ENCODE assay signal across 28 mouse cellular contexts in the genomic region with DNA sequence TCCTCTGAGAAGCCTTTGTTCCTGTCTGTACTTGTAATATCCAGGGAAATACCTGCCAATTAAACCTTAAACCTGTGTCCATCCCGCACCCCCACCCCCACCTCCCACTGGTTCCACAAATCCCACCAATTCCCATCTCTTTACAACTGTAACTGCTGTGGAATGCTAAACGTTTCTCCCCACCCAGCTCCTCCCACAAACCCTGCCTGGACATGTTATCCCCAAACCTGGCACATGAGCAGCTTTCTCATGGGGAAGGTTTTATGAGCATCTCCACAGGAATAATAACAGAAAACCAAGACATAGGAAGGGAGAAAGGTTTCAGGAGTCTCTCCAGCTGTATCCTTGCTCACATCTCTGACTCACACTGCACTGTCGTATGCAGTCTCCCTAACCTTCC.
A peak's percentile ranks its signal among the peaks of the same experiment; 100 is the strongest.
DNase-seq lines count a peak whose midpoint lies in the region; ATAC-seq and TF ChIP-seq lines count a peak whose summit lies in the region.
"Had no signal": no experiment of that assay in that cellular context is flagged by ENCODE, and none has a peak within 500 bp of the region (broad histone marks: within the 10 kb centered on the region; RNA-seq: fewer than 3 reads in every experiment).

No protein-coding gene starts in this region.

- no peak for DNase-seq in liver, adult 2 months (ENCODE audit: extremely low read depth, low read depth, low spot score)
- DNase-seq in ES-CJ7 (ENCODE audit: low read depth, low spot score): peak; percentile 22
- peak; percentile 14 for DNase-seq in NIH3T3 (ENCODE audit: low read depth)
- DNase-seq in lung, postnatal 0 days (ENCODE audit: low spot score): no peak
- no peak for DNase-seq in lung, postnatal 36 days
- DNase-seq: adrenal gland, postnatal 25 days; cerebellum, adult 2 months; cerebellum, postnatal 14 days; gastrocnemius, postnatal 14 days; heart, adult 11 months; kidney, postnatal 14 days; layer of hippocampus, adult 9-11 months; liver, embryonic 13.5 days; lung, adult 18-20 months; lung, postnatal 10 days; midbrain, embryonic 14.5 days; right cerebral cortex, postnatal 14 days; thymus, postnatal 14 days had no signal

- no peak overlapping the region for H3K4me2 ChIP-seq in liver, embryonic 12.5 days
- no peak overlapping the region for H3K4me2 ChIP-seq in intestine, postnatal 0 days (replicated peaks; ENCODE audit: low read depth)
- H3K4me2 ChIP-seq in lung, postnatal 0 days (replicated peaks; ENCODE audit: low read depth, low read length): no peak overlapping the region
- H3K4me2 ChIP-seq: embryonic facial prominence, embryonic 12.5 days; heart, embryonic 15.5 days; limb, embryonic 12.5 days; liver, embryonic 13.5 days; stomach, embryonic 15.5 days had no signal

- no peak for ATAC-seq in liver, embryonic 12.5 days
- peak; percentile 20; the same call in 1 of the 2 replicates for ATAC-seq in intestine, postnatal 0 days
- no peak for ATAC-seq in lung, postnatal 0 days
- ATAC-seq: forebrain, embryonic 16.5 days; hindbrain, postnatal 0 days had no signal

- no peak for TF ChIP-seq CTCF in liver, adult 2 months (IDR thresholded peaks at IDR 0.05; ENCODE audit: low read depth, low read length)
- TF ChIP-seq CTCF in intestine, postnatal 0 days (IDR thresholded peaks at IDR 0.05; ENCODE audit: low read depth): no peak
- TF ChIP-seq CTCF in lung, postnatal 0 days (IDR thresholded peaks at IDR 0.05): no peak

- 88% methylated on average over 3 of the region's 3 CpGs for WGBS in liver, adult 2 months
- whole genome bisulfite sequencing in liver, embryonic 12.5 days (ENCODE audit: insufficient replicate concordance): 57% methylated on average over 3 of the region's 3 CpGs
- 69% methylated on average over 3 of the region's 3 CpGs for WGBS in intestine, postnatal 0 days
- 60% methylated on average over 3 of the region's 3 CpGs for WGBS in lung, postnatal 0 days

- no peak for TF ChIP-seq POLR2A in liver, adult 2 months (IDR thresholded peaks at IDR 0.05; ENCODE audit: extremely low read depth, insufficient read depth, low read length)

- no peak for TF ChIP-seq EP300 in lung, postnatal 0 days (IDR thresholded peaks at IDR 0.05)

- H3K9ac ChIP-seq in liver, adult 2 months (ENCODE audit: low read depth, low read length): no peak overlapping the region
- no peak overlapping the region for H3K9ac ChIP-seq in liver, embryonic 12.5 days
- H3K9ac ChIP-seq in intestine, postnatal 0 days (ENCODE audit: low read depth, low read length): no peak overlapping the region
- no peak overlapping the region for H3K9ac ChIP-seq in lung, postnatal 0 days (replicated peaks; ENCODE audit: low read depth)
- H3K9ac ChIP-seq: embryonic facial prominence, embryonic 12.5 days; heart, embryonic 15.5 days; limb, embryonic 12.5 days; liver, embryonic 13.5 days; stomach, embryonic 15.5 days had no signal

- no peaks in the 10 kb centered on the region for H3K27me3 ChIP-seq in liver, adult 2 months (ENCODE audit: control insufficient read depth, insufficient read depth, low read length)
- H3K27me3 ChIP-seq in liver, embryonic 12.5 days (replicated peaks): no peaks in the 10 kb centered on the region
- no peaks in the 10 kb centered on the region for H3K27me3 ChIP-seq in intestine, postnatal 0 days (replicated peaks; ENCODE audit: control insufficient read depth, insufficient read depth, low read length)
- H3K27me3 ChIP-seq in lung, postnatal 0 days (replicated peaks; ENCODE audit: insufficient read depth, low read length): no peaks in the 10 kb centered on the region
- H3K27me3 ChIP-seq: embryonic facial prominence, embryonic 12.5 days; heart, embryonic 15.5 days; limb, embryonic 12.5 days; liver, embryonic 13.5 days; stomach, embryonic 15.5 days had no signal

- peaks cover 36% of the 10 kb centered on the region for H3K4me1 ChIP-seq in liver, adult 2 months (ENCODE audit: control insufficient read depth, insufficient read depth, low read length)
- peaks cover 7% of the 10 kb centered on the region; the same call in 1 of the 2 replicates for H3K4me1 ChIP-seq in liver, embryonic 12.5 days
- H3K4me1 ChIP-seq in intestine, postnatal 0 days (replicated peaks; ENCODE audit: control insufficient read depth, insufficient read depth, low read length): peaks cover 7% of the 10 kb centered on the region; the same call in 1 of the 2 replicates
- H3K4me1 ChIP-seq in lung, postnatal 0 days (ENCODE audit: insufficient read depth, low read depth, low read length): no peaks in the 10 kb centered on the region; the same call in 1 of the 2 replicates

- H3K4me3 ChIP-seq in liver, adult 2 months (ENCODE audit: insufficient read depth, low read depth, low read length): no peak overlapping the region
- H3K4me3 ChIP-seq in liver, embryonic 12.5 days: no peak overlapping the region
- H3K4me3 ChIP-seq in intestine, postnatal 0 days (ENCODE audit: low read depth, low read length): no peak overlapping the region
- H3K4me3 ChIP-seq in lung, postnatal 0 days (ENCODE audit: low read depth, low read length): no peak overlapping the region
- H3K4me3 ChIP-seq: embryonic facial prominence, embryonic 12.5 days; erythroblast, embryonic 14.5 days; heart, embryonic 10.5 days; heart, embryonic 15.5 days; limb, embryonic 12.5 days; liver, embryonic 13.5 days; stomach, embryonic 15.5 days had no signal

- H3K9me3 ChIP-seq in liver, embryonic 12.5 days (replicated peaks): no peaks in the 10 kb centered on the region
- H3K9me3 ChIP-seq in intestine, postnatal 0 days (ENCODE audit: control insufficient read depth): no peaks in the 10 kb centered on the region
- H3K9me3 ChIP-seq in lung, postnatal 0 days (ENCODE audit: low read length): no peaks in the 10 kb centered on the region
- H3K9me3 ChIP-seq: embryonic facial prominence, embryonic 12.5 days; heart, embryonic 10.5 days; heart, embryonic 15.5 days; limb, embryonic 12.5 days; liver, embryonic 13.5 days; stomach, embryonic 15.5 days had no signal

- H3K79me2 ChIP-seq in liver, adult 2 months (ENCODE audit: control insufficient read depth, insufficient read depth, low read length): no peaks in the 10 kb centered on the region

- H3K36me3 ChIP-seq in liver, adult 2 months (ENCODE audit: control insufficient read depth, insufficient read depth, low read length): no peaks in the 10 kb centered on the region
- no peaks in the 10 kb centered on the region for H3K36me3 ChIP-seq in liver, embryonic 12.5 days
- H3K36me3 ChIP-seq in intestine, postnatal 0 days (ENCODE audit: control insufficient read depth, insufficient read depth): no peaks in the 10 kb centered on the region
- no peaks in the 10 kb centered on the region for H3K36me3 ChIP-seq in lung, postnatal 0 days (ENCODE audit: insufficient read depth, low read length)
- H3K36me3 ChIP-seq: embryonic facial prominence, embryonic 12.5 days; heart, embryonic 10.5 days; heart, embryonic 15.5 days; limb, embryonic 12.5 days; liver, embryonic 13.5 days; stomach, embryonic 15.5 days had no signal

- peak overlapping the region; percentile 61 for H3K27ac ChIP-seq in liver, adult 2 months (replicated peaks; ENCODE audit: insufficient read depth, low read depth, low read length)
- no peak overlapping the region for H3K27ac ChIP-seq in liver, embryonic 12.5 days
- H3K27ac ChIP-seq in intestine, postnatal 0 days (ENCODE audit: low read depth, low read length): no peak overlapping the region
- no peak overlapping the region for H3K27ac ChIP-seq in lung, postnatal 0 days (ENCODE audit: low read length)
- H3K27ac ChIP-seq: embryonic facial prominence, embryonic 12.5 days; heart, embryonic 10.5 days; heart, embryonic 15.5 days; hindbrain, postnatal 0 days; limb, embryonic 12.5 days; liver, embryonic 13.5 days; stomach, embryonic 15.5 days had no signal

Comparison
In these comparisons a context has a peak if more than half of its experiments do, and no peak if none do; other contexts are left out.
1. DNase-seq: peak in ES-CJ7 (single experiment) and NIH3T3 (single experiment); none in liver, adult 2 months (single experiment), lung, postnatal 0 days (single experiment) and lung, postnatal 36 days (single experiment).